8 mouse cellular contexts compared by ENCODE assay signal in genomic region chr6:67198085-67198484, GRCm38 (mm10). TPM values are rescaled to one million over a fixed set of nuclear protein-coding genes. Genes with fewer than 3 reads are reported as not detected.
DNase-seq lines count a peak whose midpoint lies in the region; ATAC-seq and TF ChIP-seq lines count a peak whose summit lies in the region.

No protein-coding gene starts in this region.

- H3K4me1 ChIP-seq in kidney, postnatal 0 days (replicated peaks; ENCODE audit: insufficient read depth, low read length) = no peaks in the 10 kb centered on the region
- H3K4me1 ChIP-seq in kidney, embryonic 14.5 days (ENCODE audit: control insufficient read depth, insufficient read depth, low read length) = peaks cover 11% of the 10 kb centered on the region
- no peaks in the 10 kb centered on the region for H3K4me1 ChIP-seq in liver, embryonic 14.5 days (replicated peaks; ENCODE audit: control insufficient read depth in 2 of 2, insufficient read depth in 2 of 2, low read length in 1 of 2)

- H3K27ac ChIP-seq in kidney, postnatal 0 days = no peak overlapping the region
- H3K27ac ChIP-seq in kidney, embryonic 14.5 days (ENCODE audit: low read depth, low read length) = no peak overlapping the region
- no peak overlapping the region for H3K27ac ChIP-seq in liver, embryonic 14.5 days

- peak; percentile 71 for TF ChIP-seq CTCF in kidney, postnatal 0 days (IDR thresholded peaks at IDR 0.05; ENCODE audit: low read depth)
- peak; percentile 76 for TF ChIP-seq CTCF in liver, embryonic 14.5 days (IDR thresholded peaks at IDR 0.05; ENCODE audit: low read depth)

- no peak overlapping the region for H3K4me2 ChIP-seq in kidney, postnatal 0 days (ENCODE audit: low read length)
- H3K4me2 ChIP-seq in kidney, embryonic 14.5 days (replicated peaks; ENCODE audit: low read depth, low read length) = no peak overlapping the region
- H3K4me2 ChIP-seq in liver, embryonic 14.5 days (ENCODE audit: low read depth) = no peak overlapping the region

- H3K9ac ChIP-seq in kidney, postnatal 0 days (ENCODE audit: low read depth, low read length) = no peak overlapping the region
- H3K9ac ChIP-seq in kidney, embryonic 14.5 days (ENCODE audit: low read depth, low read length) = no peak overlapping the region
- no peak overlapping the region for H3K9ac ChIP-seq in liver, embryonic 14.5 days (replicated peaks)

- ATAC-seq in kidney, postnatal 0 days (replicated peaks; ENCODE audit: low FRiP score, low read depth) = no peak
- ATAC-seq in kidney, embryonic 14.5 days (ENCODE audit: low FRiP score, low TSS enrichment) = no peak
- ATAC-seq in common myeloid progenitor, adult 5-6 weeks (replicated peaks; ENCODE audit: low read depth, poor library complexity, severe bottlenecking) = peak; percentile 49; the same call in 1 of the 2 replicates
- ATAC-seq in liver, embryonic 14.5 days (ENCODE audit: insufficient read depth) = no peak

- no peaks in the 10 kb centered on the region for H3K9me3 ChIP-seq in kidney, postnatal 0 days (replicated peaks; ENCODE audit: low read length)
- no peaks in the 10 kb centered on the region for H3K9me3 ChIP-seq in kidney, embryonic 14.5 days (ENCODE audit: control insufficient read depth, low read length)
- H3K9me3 ChIP-seq in liver, embryonic 14.5 days (ENCODE audit: control insufficient read depth, low read length) = no peaks in the 10 kb centered on the region

- H3K36me3 ChIP-seq in kidney, postnatal 0 days (ENCODE audit: insufficient read depth, low read length) = no peaks in the 10 kb centered on the region
- H3K36me3 ChIP-seq in kidney, embryonic 14.5 days (ENCODE audit: control insufficient read depth, insufficient read depth, low read length) = no peaks in the 10 kb centered on the region
- no peaks in the 10 kb centered on the region for H3K36me3 ChIP-seq in liver, embryonic 14.5 days (replicated peaks; ENCODE audit: control insufficient read depth, insufficient read depth, low read depth)

- DNase-seq in cerebellum, adult 18-20 months = peak; percentile 9 to 26
- no peak for DNase-seq in cerebellum, adult 8-10 months
- peak; percentile 11 for DNase-seq in kidney, postnatal 0 days (ENCODE audit: low spot score)
- DNase-seq in CD4-positive helper T cell, adult 2 months (ENCODE audit: low read depth, low spot score) = peak; percentile 25
- DNase-seq in liver, embryonic 14.5 days (ENCODE audit: low read depth in 3 of 3, low spot score in 3 of 3) = peak in 2 of 3 experiments; percentile 27 to 29
- peak; percentile 46 for DNase-seq in thymus, postnatal 25 days

- no peak overlapping the region for H3K4me3 ChIP-seq in kidney, postnatal 0 days (replicated peaks; ENCODE audit: low read depth, low read length)
- no peak overlapping the region for H3K4me3 ChIP-seq in kidney, embryonic 14.5 days (ENCODE audit: low read length)
- no peak overlapping the region for H3K4me3 ChIP-seq in liver, embryonic 14.5 days (ENCODE audit: insufficient read depth in 1 of 2, low read depth in 2 of 2, low read length in 2 of 2)

- no peak for TF ChIP-seq EP300 in liver, embryonic 14.5 days (IDR thresholded peaks at IDR 0.05; ENCODE audit: low read depth)

- 31% methylated on average over 4 of the region's 4 CpGs for WGBS in kidney, postnatal 0 days
- WGBS in kidney, embryonic 14.5 days = 28% methylated on average over 4 of the region's 4 CpGs
- 10% methylated on average over 4 of the region's 4 CpGs for WGBS in liver, embryonic 14.5 days (ENCODE audit: insufficient replicate concordance)

- no peaks in the 10 kb centered on the region for H3K27me3 ChIP-seq in kidney, postnatal 0 days (ENCODE audit: insufficient read depth, low read length)
- H3K27me3 ChIP-seq in kidney, embryonic 14.5 days (ENCODE audit: control insufficient read depth, insufficient read depth, low read length) = no peaks in the 10 kb centered on the region
- no peaks in the 10 kb centered on the region for H3K27me3 ChIP-seq in liver, embryonic 14.5 days (ENCODE audit: control insufficient read depth, insufficient read depth, low read length)

RNA-seq across cellular contexts. Expression of gene Serbp1, which starts 39.9 kb away (rescaled TPM):
- polyA plus RNA-seq in kidney, postnatal 0 days (2015; fragmentation: Nextera tagmentation; extraction: Ambion mirVana) = 356 and 371 TPM in 2 replicates
- 546 and 649 TPM in 2 replicates for polyA plus RNA-seq in kidney, embryonic 14.5 days (2014; fragmentation: Nextera tagmentation; extraction: Ambion mirVana)
- 2,714 and 3,049 TPM in 2 replicates for total RNA-seq in common myeloid progenitor, adult 5-6 weeks (2017)
- polyA plus RNA-seq in liver, embryonic 14.5 days (2012; rRNA removed) = 125 and 336 TPM in 2 replicates
- 339 and 380 TPM in 2 replicates for polyA plus RNA-seq in liver, embryonic 14.5 days (2014; fragmentation: Nextera tagmentation; extraction: Ambion mirVana)
